Mouse (Mus musculus): ENCODE measurements around the gene Prrt1. TPM values are rescaled to one million over a fixed set of nuclear protein-coding genes. Genes with fewer than 3 reads are reported as not detected.

Prrt1 gene
- polyA plus RNA-seq, 1 experiment from 2014 or later = 10.7 TPM

GRCm38 (mm10) chr17:34671151-34672066 lies 42.1 kb downstream of the Prrt1 start:
- ATAC-seq (replicated peaks) = peak; percentile 60
- no peaks in the 10 kb centered on the region for H3K36me3 ChIP-seq (replicated peaks)

GRCm38 (mm10) chr17:34672246-34672792 lies 43.0 kb downstream of the Prrt1 start:
- peak overlapping the region; percentile 70 for H3K4me2 ChIP-seq
- no peaks in the 10 kb centered on the region for H3K9me3 ChIP-seq
- H3K4me1 ChIP-seq = peaks cover 18% of the 10 kb centered on the region
- H3K27ac ChIP-seq = no peak overlapping the region
- H3K36me3 ChIP-seq (replicated peaks) = no peaks in the 10 kb centered on the region
- peak; percentile 31; the same call in 1 of the 2 replicates for ATAC-seq (replicated peaks)
- H3K4me3 ChIP-seq = peak overlapping the region; percentile 35
- H3K27me3 ChIP-seq (replicated peaks) = peaks cover 50% of the 10 kb centered on the region
- 35% methylated on average over 49 of the region's 49 CpGs for WGBS
- H3K9ac ChIP-seq = no peak overlapping the region

More at GRCm38 (mm10) chr17:34671151-34672066, 42.1 kb downstream of the Prrt1 start:
- Histone ChIP-seq H3K9me3 (no peaks in the 10 kb centered on the region), H3K27me3 (replicated peaks) (peaks cover 50% of the 10 kb centered on the region), H3K4me3 (peak overlapping the region; percentile 35), H3K9ac (peak overlapping the region; percentile 33; the same call in 1 of the 2 replicates), H3K4me2 (peak overlapping the region; percentile 70), H3K4me1 (peaks cover 18% of the 10 kb centered on the region), H3K27ac (no peak overlapping the region)
- WGBS = 8% methylated on average over 93 of the region's 93 CpGs

- no peak overlapping the region for H3K9ac ChIP-seq
- H3K4me3 ChIP-seq = no peak overlapping the region
- no peak overlapping the region for H3K4me2 ChIP-seq
- H3K4me1 ChIP-seq = peaks cover 18% of the 10 kb centered on the region
- no peaks in the 10 kb centered on the region for H3K36me3 ChIP-seq (replicated peaks)
- peaks cover 50% of the 10 kb centered on the region for H3K27me3 ChIP-seq (replicated peaks)
- no peak for ATAC-seq (replicated peaks)
- 87% methylated on average over 7 of the region's 7 CpGs for WGBS
- H3K27ac ChIP-seq = no peak overlapping the region
- no peaks in the 10 kb centered on the region for H3K9me3 ChIP-seq
These were observed 43.8 kb downstream of the Prrt1 start for GRCm38 (mm10) chr17:34673139-34673538.

- no peak overlapping the region for H3K9ac ChIP-seq
- no peak overlapping the region for H3K4me3 ChIP-seq
- H3K9me3 ChIP-seq = no peaks in the 10 kb centered on the region
- peaks cover 49% of the 10 kb centered on the region for H3K27me3 ChIP-seq (replicated peaks)
- ATAC-seq (replicated peaks) = no peak
- 69% methylated on average over 11 of the region's 11 CpGs for WGBS
- H3K4me1 ChIP-seq = peaks cover 18% of the 10 kb centered on the region
- no peak overlapping the region for H3K27ac ChIP-seq
- no peak overlapping the region for H3K4me2 ChIP-seq
- no peaks in the 10 kb centered on the region for H3K36me3 ChIP-seq (replicated peaks)
These were observed 45.3 kb downstream of the Prrt1 start for GRCm38 (mm10) chr17:34674524-34675204.

GRCm38 (mm10) chr17:34675205-34676092 lies 46.1 kb downstream of the Prrt1 start:
- Histone ChIP-seq H3K27ac (no peak overlapping the region), H3K9ac (no peak overlapping the region), H3K4me3 (no peak overlapping the region), H3K27me3 (replicated peaks) (peaks cover 42% of the 10 kb centered on the region), H3K36me3 (replicated peaks) (no peaks in the 10 kb centered on the region), H3K4me2 (no peak overlapping the region), H3K9me3 (no peaks in the 10 kb centered on the region), H3K4me1 (peaks cover 18% of the 10 kb centered on the region)
- WGBS = 75% methylated on average over 13 of the region's 13 CpGs
- ATAC-seq (replicated peaks) = no peak

GRCm38 (mm10) chr17:34676093-34676460 lies 46.7 kb downstream of the Prrt1 start:
- Histone ChIP-seq H3K27ac (no peak overlapping the region), H3K9ac (no peak overlapping the region), H3K27me3 (replicated peaks) (peaks cover 35% of the 10 kb centered on the region), H3K4me2 (no peak overlapping the region), H3K9me3 (no peaks in the 10 kb centered on the region), H3K4me3 (no peak overlapping the region), H3K4me1 (peaks cover 16% of the 10 kb centered on the region), H3K36me3 (replicated peaks) (no peaks in the 10 kb centered on the region)
- 82% methylated on average over 6 of the region's 6 CpGs for WGBS
- no peak for ATAC-seq (replicated peaks)

GRCm38 (mm10) chr17:34676671-34677070 lies 47.3 kb downstream of the Prrt1 start:
- Histone ChIP-seq H3K4me1 (peaks cover 10% of the 10 kb centered on the region), H3K27ac (no peak overlapping the region), H3K27me3 (replicated peaks) (peaks cover 29% of the 10 kb centered on the region), H3K4me3 (no peak overlapping the region), H3K36me3 (replicated peaks) (no peaks in the 10 kb centered on the region), H3K9ac (no peak overlapping the region), H3K9me3 (no peaks in the 10 kb centered on the region), H3K4me2 (no peak overlapping the region)
- no peak for ATAC-seq (replicated peaks)
- 77% methylated on average over 12 of the region's 12 CpGs for WGBS

- whole genome bisulfite sequencing = 82% methylated on average over 26 of the region's 26 CpGs
- no peak overlapping the region for H3K4me3 ChIP-seq
- no peak for ATAC-seq (replicated peaks)
These were observed 50.9 kb downstream of the Prrt1 start for GRCm38 (mm10) chr17:34680191-34680590.

GRCm38 (mm10) chr17:34680621-34681020 lies 51.3 kb downstream of the Prrt1 start:
- no peak overlapping the region for H3K4me3 ChIP-seq
- no peaks in the 10 kb centered on the region for H3K9me3 ChIP-seq
- no peaks in the 10 kb centered on the region for H3K4me1 ChIP-seq
- no peak for ATAC-seq (replicated peaks)
- no peak overlapping the region for H3K27ac ChIP-seq
- WGBS = 78% methylated on average over 4 of the region's 4 CpGs
- no peak overlapping the region for H3K9ac ChIP-seq
- H3K36me3 ChIP-seq (replicated peaks) = no peaks in the 10 kb centered on the region
- H3K27me3 ChIP-seq (replicated peaks) = no peaks in the 10 kb centered on the region
- no peak overlapping the region for H3K4me2 ChIP-seq

More at GRCm38 (mm10) chr17:34680191-34680590, 50.9 kb downstream of the Prrt1 start:
- no peaks in the 10 kb centered on the region for H3K9me3 ChIP-seq
- H3K4me1 ChIP-seq = no peaks in the 10 kb centered on the region
- H3K27ac ChIP-seq = no peak overlapping the region
- H3K4me2 ChIP-seq = no peak overlapping the region
- no peak overlapping the region for H3K9ac ChIP-seq
- H3K36me3 ChIP-seq (replicated peaks) = no peaks in the 10 kb centered on the region
- no peaks in the 10 kb centered on the region for H3K27me3 ChIP-seq (replicated peaks)

- no peak overlapping the region for H3K27ac ChIP-seq
- no peaks in the 10 kb centered on the region for H3K4me1 ChIP-seq
- no peaks in the 10 kb centered on the region for H3K36me3 ChIP-seq (replicated peaks)
- WGBS = 81% methylated on average over 17 of the region's 17 CpGs
- H3K4me2 ChIP-seq = no peak overlapping the region
- H3K27me3 ChIP-seq (replicated peaks) = no peaks in the 10 kb centered on the region
- H3K4me3 ChIP-seq = no peak overlapping the region
- H3K9ac ChIP-seq = no peak overlapping the region
- no peaks in the 10 kb centered on the region for H3K9me3 ChIP-seq
- no peak for ATAC-seq (replicated peaks)
These were observed 51.8 kb downstream of the Prrt1 start for GRCm38 (mm10) chr17:34681132-34681571.

GRCm38 (mm10) chr17:34681881-34682536 lies 52.7 kb downstream of the Prrt1 start:
- Histone ChIP-seq H3K4me2 (no peak overlapping the region), H3K27me3 (replicated peaks) (no peaks in the 10 kb centered on the region), H3K9me3 (no peaks in the 10 kb centered on the region), H3K9ac (no peak overlapping the region), H3K4me3 (no peak overlapping the region), H3K27ac (no peak overlapping the region), H3K4me1 (no peaks in the 10 kb centered on the region), H3K36me3 (replicated peaks) (no peaks in the 10 kb centered on the region)
- 70% methylated on average over 11 of the region's 11 CpGs for whole genome bisulfite sequencing
- no peak for ATAC-seq (replicated peaks)

All from midbrain, embryonic 15.5 days (tissue).